Mouse (Mus musculus) liver, postnatal 0 days (tissue): ENCODE data around the gene Ninj2. TPM values are rescaled to one million over a fixed set of nuclear protein-coding genes. Genes with fewer than 3 reads are reported as not detected.
A peak's percentile ranks its signal among the peaks of the same experiment; 100 is the strongest.

Experiments
- ATAC-seq: fragments of 200-750 bp; cut with Nextera tagmentation; 2 replicates; pipeline ENCODE4 v1.8.0; 2017; ENCODE audit warnings: mild to moderate bottlenecking, moderate library complexity
- DNase-seq: peaks from one replicate; pipeline ENCODE4 v3.0.0-alpha.2; 2016
- H3K27ac ChIP-seq: fragments of 300-500 bp; sonication (generic); 2 replicates; pipeline ENCODE4 v1.5.1; 2014; ENCODE audit warnings: antibody characterized with exemption, moderate library complexity, mild to moderate bottlenecking, low read depth
- H3K27me3 ChIP-seq: fragments of 300-500 bp; sonication (generic); 2 replicates; pipeline ENCODE4 v1.6.1; 2014; ENCODE audit warnings: low read length, control low read depth, mixed read lengths; ENCODE audit not compliant: insufficient read depth
- H3K36me3 ChIP-seq: fragments of 300-500 bp; sonication (generic); replicated peaks from 2 replicates; pipeline ENCODE4 v1.6.1; 2014; ENCODE audit warnings: mild to moderate bottlenecking, control low read depth, low read length, moderate library complexity, mixed read lengths; ENCODE audit not compliant: insufficient read depth
- H3K4me1 ChIP-seq: fragments of 300-500 bp; sonication (generic); 2 replicates; pipeline ENCODE4 v1.6.1; 2014; ENCODE audit warnings: antibody characterized with exemption, mild to moderate bottlenecking, control low read depth; ENCODE audit not compliant: insufficient read depth
- H3K4me2 ChIP-seq: fragments of 300-500 bp; sonication (generic); 2 replicates; pipeline ENCODE4 v1.6.1; 2014; ENCODE audit warnings: low read depth, mild to moderate bottlenecking, low read length, moderate library complexity, mixed read lengths
- H3K4me3 ChIP-seq: fragments of 300-500 bp; sonication (generic); 2 replicates; pipeline ENCODE4 v1.5.1; 2014; ENCODE audit warnings: low read depth, low read length
- H3K9ac ChIP-seq: fragments of 300-500 bp; sonication (generic); replicated peaks from 2 replicates; pipeline ENCODE4 v1.6.1; 2014; ENCODE audit warnings: mild to moderate bottlenecking, moderate library complexity
- H3K9me3 ChIP-seq: fragments of 300-500 bp; sonication (generic); 2 replicates; pipeline ENCODE4 v1.6.1; 2016; ENCODE audit warnings: mild to moderate bottlenecking, control low read depth, low read length, mixed read lengths
- CTCF ChIP-seq: sonication (generic); IDR thresholded peaks from 2 replicates; pipeline ENCODE4 v1.5.1; 2016; ENCODE audit warnings: antibody characterized with exemption, low read depth
- EP300 ChIP-seq: IDR thresholded peaks from 2 replicates; pipeline ENCODE4 v1.6.1; 2016; ENCODE audit warnings: antibody characterized with exemption, low read depth, mild to moderate bottlenecking
- WGBS: fragments of 180-500 bp; shearing (Covaris S2); extraction: QIAGEN DNeasy Blood & Tissue Kit; methylation state at CpG from one replicate; pipeline ENCODE4 v1.1.7; 2014; ENCODE audit not compliant: insufficient replicate concordance; 5-methylcytosine and 5-hydroxymethylcytosine counted together
- polyA plus RNA-seq: library from polyadenylated mRNA; unstranded; fragments of >200 nt; fragmentation: Nextera tagmentation; extraction: Ambion mirVana; gene quantifications from 2 replicates; pipeline ENCODE4 v1.2.1, GENCODE M21; 2015

Ninj2 gene
- polyA plus RNA-seq, 1 experiment from 2014 or later, result 0.31 TPM

DNA sequence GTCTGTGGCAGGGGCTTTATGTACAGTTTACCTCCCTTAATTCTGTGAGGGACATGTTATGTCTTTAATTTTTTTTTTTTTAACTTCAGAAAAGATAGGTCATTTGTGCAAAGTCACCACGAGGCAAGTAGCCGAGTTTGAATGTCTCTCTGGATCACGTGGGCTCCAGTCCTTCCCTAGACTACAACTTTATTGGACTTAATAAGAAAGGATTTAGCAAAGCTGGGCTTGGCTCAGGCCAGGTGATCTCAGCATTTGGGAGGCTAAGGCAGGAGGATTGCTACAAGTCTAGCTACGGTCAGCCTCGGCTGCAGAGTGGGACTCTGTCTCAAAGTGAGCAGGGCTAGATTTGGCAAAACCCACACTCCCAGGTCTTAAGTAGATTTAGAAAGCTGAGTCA, 16.8 kb downstream of the Ninj2 start:
- Histone ChIP-seq H3K4me2 (no peak overlapping the region), H3K9ac (no peak overlapping the region), H3K27ac (no peak overlapping the region), H3K27me3 (no peaks in the 10 kb centered on the region), H3K36me3 (no peaks in the 10 kb centered on the region), H3K9me3 (no peaks in the 10 kb centered on the region), H3K4me3 (no peak overlapping the region), H3K4me1 (peaks cover 17% of the 10 kb centered on the region; the same call in 1 of the 2 replicates)
- DNase-seq (no peak), ATAC-seq (no peak)
- TF ChIP-seq CTCF (no peak), EP300 (no peak)
- 57% methylated on average over 5 of the region's 5 CpGs for WGBS

DNA sequence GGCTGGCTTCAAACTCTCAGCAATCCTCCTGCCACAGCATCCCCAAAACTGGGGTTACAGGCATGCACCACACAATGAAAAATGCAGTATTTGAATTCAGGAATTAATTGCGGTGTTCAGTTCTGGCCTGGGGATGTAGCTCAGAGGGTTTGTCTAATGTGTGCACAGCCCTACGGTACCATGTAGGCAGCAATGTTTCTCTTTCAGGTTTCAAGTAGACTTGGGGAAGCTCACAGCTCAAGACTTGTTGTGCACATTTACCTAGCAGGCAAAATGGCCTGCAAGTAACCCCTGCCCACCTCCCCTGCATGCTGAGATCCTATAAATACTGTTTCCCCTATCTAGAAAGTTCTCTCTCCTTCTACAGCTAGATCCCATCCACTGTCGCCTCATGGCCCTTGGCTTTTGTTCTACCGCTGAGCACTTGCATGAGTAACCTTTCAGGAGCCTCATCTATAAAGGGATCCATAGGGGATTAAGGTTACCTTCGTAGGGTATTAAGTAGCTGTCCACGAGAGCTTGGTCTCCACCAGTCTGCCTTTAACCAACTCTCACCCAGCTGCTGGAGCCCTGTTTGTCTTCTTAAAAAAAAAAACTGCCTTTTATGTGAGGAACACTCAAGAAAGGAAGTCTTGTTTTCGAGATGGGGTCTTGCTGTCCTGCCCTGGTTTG, 17.7 kb downstream of the Ninj2 start:
- Histone ChIP-seq H3K4me2 (no peak overlapping the region), H3K27ac (no peak overlapping the region), H3K9me3 (no peaks in the 10 kb centered on the region), H3K4me3 (no peak overlapping the region), H3K9ac (no peak overlapping the region), H3K36me3 (no peaks in the 10 kb centered on the region), H3K4me1 (peaks cover 20% of the 10 kb centered on the region; the same call in 1 of the 2 replicates), H3K27me3 (no peaks in the 10 kb centered on the region)
- no peak for TF ChIP-seq EP300
- no peak for TF ChIP-seq CTCF
- ATAC-seq, result no peak
- DNase-seq, result no peak
- WGBS, result 78% methylated on average over 7 of the region's 7 CpGs

DNA sequence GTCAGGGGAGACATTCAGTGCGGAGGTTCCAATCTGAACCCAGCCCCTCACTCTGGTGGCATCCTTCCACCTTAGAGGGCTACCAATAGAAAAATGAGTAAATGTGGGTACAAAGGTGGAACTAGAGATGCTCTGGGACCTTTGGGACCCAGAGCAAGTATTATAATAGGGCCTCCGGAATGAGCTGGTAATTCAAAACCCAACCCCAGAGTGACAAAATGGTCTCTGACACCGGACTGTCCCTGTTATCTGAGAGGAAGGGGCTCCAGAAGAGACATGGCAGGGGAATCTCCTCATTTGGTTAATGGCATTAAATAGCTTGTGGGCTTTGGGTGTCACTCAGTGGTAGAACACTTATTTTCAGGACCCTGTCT, 18.2 kb downstream of the Ninj2 start:
- TF ChIP-seq CTCF (no peak), EP300 (no peak)
- DNase-seq (no peak), ATAC-seq (no peak)
- H3K27ac ChIP-seq, result no peak overlapping the region; the same call in 1 of the 2 replicates
- H3K27me3 ChIP-seq, result no peaks in the 10 kb centered on the region
- H3K4me1 ChIP-seq, result peaks cover 20% of the 10 kb centered on the region; the same call in 1 of the 2 replicates
- H3K9ac ChIP-seq, result no peak overlapping the region
- H3K4me2 ChIP-seq, result no peak overlapping the region
- H3K4me3 ChIP-seq, result no peak overlapping the region
- WGBS, result 67% methylated on average over 3 of the region's 3 CpGs
- H3K36me3 ChIP-seq, result no peaks in the 10 kb centered on the region
- H3K9me3 ChIP-seq, result no peaks in the 10 kb centered on the region

DNA sequence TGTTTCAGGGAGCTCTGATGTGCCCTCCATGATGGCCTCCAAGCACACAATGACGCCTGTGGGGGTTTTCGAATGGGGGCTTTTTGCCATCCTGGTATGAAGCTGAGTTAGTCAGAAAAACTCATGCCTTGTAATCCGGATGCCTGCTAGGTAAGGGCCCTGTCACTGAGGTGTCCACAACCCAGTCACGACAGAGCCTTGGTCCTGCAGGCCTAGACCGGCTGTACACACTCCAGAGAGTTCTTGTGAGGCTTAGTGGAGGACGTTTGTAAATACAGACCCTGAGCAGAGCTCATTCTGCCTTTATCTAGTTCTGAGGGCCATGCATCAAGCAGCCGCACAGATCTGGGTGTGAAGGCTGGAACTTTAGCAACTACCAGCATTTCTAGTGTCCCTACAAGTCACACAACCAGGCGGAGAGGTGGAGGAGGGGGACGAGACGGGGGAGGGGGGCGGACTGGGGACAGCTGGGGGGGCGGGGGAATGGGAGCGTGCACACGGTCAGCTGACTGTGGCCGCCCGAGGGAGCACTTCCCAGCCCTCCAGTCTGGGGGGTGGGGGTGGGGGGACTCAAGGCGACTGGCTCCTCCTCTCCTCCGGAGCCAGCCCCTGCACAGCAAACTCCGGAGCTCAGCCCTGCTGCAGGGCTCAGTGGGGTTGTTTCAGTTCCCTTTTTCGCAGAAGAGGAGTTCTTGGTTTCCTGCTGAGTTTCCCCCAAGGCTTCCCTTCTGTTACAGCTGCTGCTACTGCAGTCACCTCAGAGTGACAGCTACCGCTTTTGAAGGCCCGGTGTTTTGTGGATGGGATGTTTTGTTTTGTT, 19.0 kb downstream of the Ninj2 start:
- Histone ChIP-seq H3K9me3 (no peaks in the 10 kb centered on the region), H3K4me2 (peak overlapping the region; percentile 69), H3K9ac (peak overlapping the region; percentile 33; the same call in 1 of the 2 replicates), H3K27ac (peak overlapping the region; percentile 80), H3K27me3 (no peaks in the 10 kb centered on the region), H3K36me3 (no peaks in the 10 kb centered on the region), H3K4me3 (peak overlapping the region; percentile 7), H3K4me1 (peaks cover 20% of the 10 kb centered on the region; the same call in 1 of the 2 replicates)
- TF ChIP-seq CTCF (peak; percentile 22), EP300 (no peak)
- WGBS, result 8% methylated on average over 20 of the region's 22 CpGs
- DNase-seq (peak; percentile 83), ATAC-seq (peak; percentile 91)

DNA sequence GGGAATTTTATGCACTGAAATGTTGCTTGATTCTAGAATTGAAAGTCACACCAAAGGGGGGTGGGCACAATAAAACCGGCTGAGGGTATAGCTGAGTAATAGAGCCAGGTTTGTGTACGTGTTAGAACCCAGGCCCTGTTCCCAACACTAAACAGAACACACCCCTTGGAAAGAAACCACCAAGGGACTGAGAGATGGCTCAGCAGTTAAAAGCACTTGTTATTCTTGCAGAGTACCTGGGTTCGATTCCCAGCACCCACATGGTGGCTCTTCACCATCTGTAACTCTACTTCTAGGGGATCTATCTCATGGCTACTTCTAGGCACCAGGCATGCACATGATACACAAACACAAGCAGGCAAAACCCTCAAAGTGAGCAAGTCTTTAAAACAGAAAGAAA, 20.7 kb downstream of the Ninj2 start:
- no peak overlapping the region for H3K9ac ChIP-seq
- H3K36me3 ChIP-seq, result no peaks in the 10 kb centered on the region
- 86% methylated on average over 3 of the region's 3 CpGs for WGBS
- no peak overlapping the region for H3K4me2 ChIP-seq
- no peaks in the 10 kb centered on the region for H3K27me3 ChIP-seq
- no peak overlapping the region for H3K4me3 ChIP-seq
- H3K27ac ChIP-seq, result no peak overlapping the region
- no peaks in the 10 kb centered on the region for H3K9me3 ChIP-seq
- peaks cover 20% of the 10 kb centered on the region; the same call in 1 of the 2 replicates for H3K4me1 ChIP-seq
- ATAC-seq, result no peak
- TF ChIP-seq EP300 (no peak), CTCF (no peak)
- no peak for DNase-seq

DNA sequence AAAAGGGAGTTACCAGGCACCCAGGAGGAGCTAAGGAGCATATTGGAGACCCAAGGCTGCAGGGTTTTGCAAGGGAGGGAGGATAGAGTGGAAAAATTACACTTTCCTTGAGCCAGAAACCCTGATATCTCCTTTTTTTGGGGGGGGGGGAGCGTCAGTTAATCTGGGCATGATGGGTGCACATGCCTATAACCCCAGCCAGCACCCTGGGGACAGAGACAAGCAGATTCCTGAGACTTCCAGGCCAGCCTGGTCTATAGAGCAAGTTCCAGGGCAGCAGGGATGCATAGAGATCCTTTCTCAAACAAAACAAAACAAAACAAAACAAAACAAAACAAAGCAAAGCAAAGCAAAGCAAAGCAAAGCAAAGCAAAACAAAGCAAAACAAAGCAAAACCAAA, 21.1 kb downstream of the Ninj2 start:
- Histone ChIP-seq H3K4me2 (no peak overlapping the region), H3K4me1 (peaks cover 20% of the 10 kb centered on the region; the same call in 1 of the 2 replicates), H3K36me3 (no peaks in the 10 kb centered on the region), H3K9me3 (no peaks in the 10 kb centered on the region), H3K27me3 (no peaks in the 10 kb centered on the region), H3K4me3 (no peak overlapping the region), H3K9ac (no peak overlapping the region), H3K27ac (no peak overlapping the region)
- ATAC-seq, result no peak
- 54% methylated on average over 1 of the region's 1 CpGs for WGBS
- DNase-seq, result no peak
- TF ChIP-seq CTCF (no peak), EP300 (no peak)
